Mouse (Mus musculus) heart, postnatal 0 days (tissue): Measurements from ENCODE around the gene Erg28.

Source experiments
- CTCF ChIP-seq: IDR thresholded peaks from 2 replicates; pipeline ENCODE4 v1.5.1; 2016; ENCODE audit warnings: antibody characterized with exemption, control low read depth, low read depth
- EP300 ChIP-seq: IDR thresholded peaks from 2 replicates; pipeline ENCODE4 v1.6.1; 2016; ENCODE audit warnings: antibody characterized with exemption, low read depth

DNA sequence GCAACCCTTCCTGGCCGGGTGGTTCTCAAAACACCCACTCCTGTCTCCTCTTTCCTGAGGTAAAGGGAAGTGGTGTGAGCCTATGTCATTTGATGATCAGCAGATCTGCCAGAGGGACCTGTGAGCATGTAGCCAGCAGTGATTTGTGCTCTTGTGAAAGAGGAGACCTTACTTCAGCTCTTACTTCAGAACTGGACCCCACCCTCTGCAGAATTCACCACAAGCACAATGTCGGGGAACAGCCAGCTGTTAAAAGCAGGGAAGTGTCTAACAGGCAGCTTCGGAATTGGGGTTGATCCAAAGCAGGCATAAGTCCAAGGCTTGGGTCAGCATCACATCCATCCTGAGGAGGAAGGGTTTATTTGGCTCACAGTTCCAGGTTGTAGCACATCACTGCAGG, 53.0 kb downstream of the Erg28 start:
- TF ChIP-seq EP300: no peak
- TF ChIP-seq CTCF: no peak
